Mouse (Mus musculus): ENCODE measurements around the gene Cib2.

DNA sequence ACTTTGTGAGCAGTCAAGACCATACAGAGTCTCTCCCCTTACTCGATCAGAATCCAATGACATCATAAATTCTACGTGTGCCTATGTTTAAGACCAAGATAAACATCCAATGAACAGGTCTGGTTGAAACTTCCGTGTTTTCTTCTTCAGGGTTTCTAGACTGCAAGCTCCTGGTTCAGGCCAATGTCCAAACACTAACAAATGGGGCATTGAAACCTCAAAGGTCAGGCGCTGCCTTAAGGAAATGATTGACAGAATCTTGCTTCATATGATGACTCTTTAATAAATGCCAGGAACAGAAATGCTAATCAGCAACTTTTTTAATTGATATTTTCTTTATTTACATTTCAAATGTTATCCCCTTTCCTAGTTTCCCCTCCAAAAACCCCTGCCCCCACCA lies 39.7 kb downstream of the Cib2 start:
- TF ChIP-seq GATA2 (IDR thresholded peaks at IDR 0.05; ENCODE audit: borderline replicate concordance, low read depth, low read length) (no peak), CTCF (IDR thresholded peaks at IDR 0.05; ENCODE audit: low read depth, low read length) (no peak)
